In genomic region chrX:143931400-143932185, GRCm38 (mm10) we compare ENCODE assay signal across 12 mouse cellular contexts. TPM values are rescaled to one million over a fixed set of nuclear protein-coding genes. Genes with fewer than 3 reads are reported as not detected.
DNase-seq lines count a peak whose midpoint lies in the region; ATAC-seq lines count a peak whose summit lies in the region.
"Had no signal": no experiment of that assay in that cellular context is flagged by ENCODE, and none has a peak within 500 bp of the region (broad histone marks: within the 10 kb centered on the region; RNA-seq: fewer than 3 reads in every experiment).

No protein-coding gene starts in this region.

- DNase-seq in left cerebral cortex, postnatal 4 days = peak; percentile 39
- DNase-seq in left cerebral cortex, postnatal 36 days (ENCODE audit: low spot score in 2 of 2) = no peak
- peak; percentile 26 for DNase-seq in retina, embryonic 14.5 days (ENCODE audit: low spot score)
- DNase-seq in liver, embryonic 11.5 days (ENCODE audit: low spot score) = no peak
- no peak for DNase-seq in gastrocnemius, adult 18-20 months (ENCODE audit: low spot score)
- DNase-seq in layer of hippocampus, adult 18-20 months (ENCODE audit: low spot score in 2 of 2) = no peak
- DNase-seq: cerebellum, adult 9-10 months; kidney, adult 2 months had no signal

- H3K4me1 ChIP-seq in forebrain, embryonic 16.5 days (replicated peaks; ENCODE audit: control insufficient read depth, insufficient read depth, low read length) = peaks cover 6% of the 10 kb centered on the region
- H3K4me1 ChIP-seq in limb, embryonic 15.5 days = no peaks in the 10 kb centered on the region
- no peaks in the 10 kb centered on the region for H3K4me1 ChIP-seq in liver, embryonic 11.5 days (replicated peaks; ENCODE audit: control insufficient read depth, insufficient read depth, low read length)

- peak overlapping the region; percentile 66 for H3K9ac ChIP-seq in forebrain, embryonic 16.5 days (replicated peaks; ENCODE audit: low read depth, low read length)
- no peak overlapping the region for H3K9ac ChIP-seq in limb, embryonic 15.5 days
- no peak overlapping the region for H3K9ac ChIP-seq in liver, embryonic 11.5 days (ENCODE audit: low read depth, low read length)

- intact Hi-C loops in left cerebral cortex, postnatal 4 days (cut with DNase I) = no loop called here
- intact Hi-C loops in left cerebral cortex, postnatal 36 days (cut with DNase I) = no loop called here

- 25% methylated on average over 6 of the region's 6 CpGs for WGBS in forebrain, embryonic 16.5 days
- WGBS in limb, embryonic 15.5 days = 47% methylated on average over 6 of the region's 6 CpGs
- 46% methylated on average over 6 of the region's 6 CpGs for WGBS in liver, embryonic 11.5 days

- no peaks in the 10 kb centered on the region for H3K9me3 ChIP-seq in forebrain, embryonic 16.5 days (ENCODE audit: control insufficient read depth, low read length)
- no peaks in the 10 kb centered on the region for H3K9me3 ChIP-seq in limb, embryonic 15.5 days
- H3K9me3 ChIP-seq in liver, embryonic 11.5 days (ENCODE audit: control insufficient read depth, low read length) = no peaks in the 10 kb centered on the region

- H3K36me3 ChIP-seq in forebrain, embryonic 16.5 days (ENCODE audit: control insufficient read depth, insufficient read depth) = 0 out of 2 replicates have a peak, but pooled peaks cover 2% of the 10 kb centered on the region
- H3K36me3 ChIP-seq in limb, embryonic 15.5 days = no peaks in the 10 kb centered on the region
- H3K36me3 ChIP-seq in liver, embryonic 11.5 days (ENCODE audit: control insufficient read depth, insufficient read depth, low read length) = no peaks in the 10 kb centered on the region

- peak overlapping the region; percentile 54 for H3K4me2 ChIP-seq in forebrain, embryonic 16.5 days (ENCODE audit: low read length)
- H3K4me2 ChIP-seq in limb, embryonic 15.5 days = no peak overlapping the region
- no peak overlapping the region for H3K4me2 ChIP-seq in liver, embryonic 11.5 days

- peak; percentile 83 for ATAC-seq in forebrain, embryonic 16.5 days
- ATAC-seq in limb, embryonic 15.5 days (ENCODE audit: insufficient number of reproducible peaks, low FRiP score, low TSS enrichment, low read depth) = no peak
- ATAC-seq in liver, embryonic 11.5 days (replicated peaks; ENCODE audit: low FRiP score) = no peak

- no peaks in the 10 kb centered on the region for H3K27me3 ChIP-seq in forebrain, embryonic 16.5 days (replicated peaks; ENCODE audit: control insufficient read depth, insufficient read depth, low read length)
- no peaks in the 10 kb centered on the region; the same call in none of the 2 replicates for H3K27me3 ChIP-seq in limb, embryonic 15.5 days
- no peaks in the 10 kb centered on the region; the same call in 1 of the 2 replicates for H3K27me3 ChIP-seq in liver, embryonic 11.5 days (replicated peaks; ENCODE audit: control insufficient read depth, insufficient read depth, low read length)

- H3K27ac ChIP-seq in forebrain, embryonic 16.5 days (ENCODE audit: low read length) = peak overlapping the region; percentile 96
- H3K27ac ChIP-seq in limb, embryonic 15.5 days = no peak overlapping the region
- no peak overlapping the region for H3K27ac ChIP-seq in liver, embryonic 11.5 days (ENCODE audit: low read depth, low read length)

- peak overlapping the region; percentile 47 for H3K4me3 ChIP-seq in forebrain, embryonic 16.5 days (replicated peaks; ENCODE audit: low read length)
- peak overlapping the region; percentile 5 for H3K4me3 ChIP-seq in limb, embryonic 15.5 days
- H3K4me3 ChIP-seq in liver, embryonic 11.5 days (ENCODE audit: low read depth, low read length) = no peak overlapping the region
- H3K4me3 ChIP-seq: myocyte had no signal

RNA-seq across cellular contexts. Expression of gene Dcx, which starts 1.5 kb away (rescaled TPM):
- total RNA-seq in left cerebral cortex, postnatal 4 days (2021) = 100 to 1,000 TPM; 675 to 739 TPM
- 10 to 100 TPM; 22.6 to 32.8 TPM for total RNA-seq in left cerebral cortex, postnatal 36 days (2021)
- polyA plus RNA-seq in forebrain, embryonic 16.5 days (2015; fragmentation: Nextera tagmentation; extraction: Ambion mirVana) = 389 and 442 TPM in 2 replicates
- 6.6 and 9.5 TPM in 2 replicates for polyA plus RNA-seq in limb, embryonic 15.5 days (2015; fragmentation: Nextera tagmentation; extraction: Ambion mirVana)
- polyA plus RNA-seq in liver, embryonic 11.5 days (2014; fragmentation: Nextera tagmentation; extraction: Ambion mirVana) = 1.2 and 1.4 TPM in 2 replicates
- not detected for total RNA-seq in gastrocnemius, adult 18-20 months (2021)
- total RNA-seq in layer of hippocampus, adult 18-20 months (2021) = 1 to 10 TPM; 6.5 to 7.8 TPM
- polyA plus RNA-seq: spleen, adult 2 months had no signal

Comparison
In these comparisons a context has a peak if more than half of its experiments do, and no peak if none do; other contexts are left out.
1. DNase-seq: peak in left cerebral cortex, postnatal 4 days (single experiment) and retina, embryonic 14.5 days (single experiment); none in left cerebral cortex, postnatal 36 days (0 of 2), liver, embryonic 11.5 days (single experiment), gastrocnemius, adult 18-20 months (single experiment) and layer of hippocampus, adult 18-20 months (0 of 2).
2. RNA of gene Dcx, which starts 1.5 kb away (total RNA-seq): 675 to 739 TPM in left cerebral cortex, postnatal 4 days; 22.6 to 32.8 TPM in left cerebral cortex, postnatal 36 days, 6.5 to 7.8 TPM in layer of hippocampus, adult 18-20 months and not detected in gastrocnemius, adult 18-20 months; every median in the first group is over 10 times any median in the second.